Mouse (Mus musculus) myocyte (in vitro differentiated cells): ENCODE results near the gene Cblb. TPM values are rescaled to one million over a fixed set of nuclear protein-coding genes. Genes with fewer than 3 reads are reported as not detected.

Experiments
- H3K27me3 ChIP-seq: one replicate; pipeline ENCODE4 v1.6.1; 2011; ENCODE audit not compliant: control insufficient read depth, insufficient read depth, insufficient read length
- H3K36me3 ChIP-seq: one replicate; pipeline ENCODE4 v1.6.1; 2011; ENCODE audit not compliant: control insufficient read depth, insufficient read depth
- H3K4me2 ChIP-seq: one replicate; pipeline ENCODE4 v1.6.1; 2011; ENCODE audit warnings: low read depth, control low read depth
- H3K4me3 ChIP-seq: one replicate; pipeline ENCODE4 v1.5.1; 2011; ENCODE audit warnings: mild to moderate bottlenecking, control low read depth, moderate library complexity
- H3K79me2 ChIP-seq: one replicate; pipeline ENCODE4 v1.6.1; 2011; ENCODE audit not compliant: control insufficient read depth, insufficient read depth
- H3ac ChIP-seq: one replicate; pipeline ENCODE4 v1.6.1; 2011; ENCODE audit not compliant: control insufficient read depth, insufficient read length
- CEBPB ChIP-seq: IDR thresholded peaks from 2 replicates; pipeline ENCODE4 v1.6.1; 2011; ENCODE audit warnings: mild to moderate bottlenecking, moderate library complexity; ENCODE audit not compliant: poor library complexity, insufficient read depth, severe bottlenecking
- E2F4 ChIP-seq: IDR thresholded peaks from one replicate; pipeline ENCODE4 v1.6.1; 2011; ENCODE audit warnings: mild to moderate bottlenecking, control low read depth, moderate library complexity; ENCODE audit not compliant: insufficient read depth
- MAX ChIP-seq: IDR thresholded peaks from one replicate; pipeline ENCODE4 v1.6.1; 2011; ENCODE audit warnings: low read depth, mild to moderate bottlenecking, control low read depth
- MYOD1 ChIP-seq, 3 experiments: IDR thresholded peaks; one replicate each; pipeline ENCODE4 v1.6.1; 2011; ENCODE audit warnings: control low read depth in 2 of 3, low read depth in 2 of 3, mild to moderate bottlenecking in 2 of 3, moderate library complexity in 1 of 3; ENCODE audit not compliant: insufficient read length in 2 of 3, control insufficient read depth in 1 of 3
- MYOG ChIP-seq, 3 experiments: IDR thresholded peaks; one replicate each; pipeline ENCODE4 v1.6.1; 2011; ENCODE audit warnings: control low read depth in 2 of 3, low read depth in 2 of 3, mild to moderate bottlenecking in 2 of 3; ENCODE audit not compliant: insufficient read length in 2 of 3, control insufficient read depth in 1 of 3, insufficient read depth in 1 of 3
- POLR2A ChIP-seq: IDR thresholded peaks from one replicate; pipeline ENCODE4 v1.6.1; 2011; ENCODE audit warnings: low read depth, mild to moderate bottlenecking, control low read depth, moderate library complexity; ENCODE audit not compliant: insufficient read length
- POLR2AphosphoS2 ChIP-seq: IDR thresholded peaks from one replicate; pipeline ENCODE4 v1.6.1; 2011; ENCODE audit warnings: low read depth, control low read depth; ENCODE audit not compliant: insufficient read length
- REST ChIP-seq: IDR thresholded peaks from one replicate; pipeline ENCODE4 v1.6.1; 2011; ENCODE audit warnings: mild to moderate bottlenecking, control low read depth, moderate library complexity; ENCODE audit not compliant: insufficient read depth, insufficient read length
- SRF ChIP-seq: IDR thresholded peaks from one replicate; pipeline ENCODE4 v1.6.1; 2011; ENCODE audit warnings: low read depth; ENCODE audit not compliant: control insufficient read depth, insufficient read length
- TCF12 ChIP-seq: IDR thresholded peaks from one replicate; pipeline ENCODE4 v1.6.1; 2011; ENCODE audit warnings: mild to moderate bottlenecking, control low read depth; ENCODE audit not compliant: poor library complexity, insufficient read depth, severe bottlenecking
- TCF3 ChIP-seq: IDR thresholded peaks from one replicate; pipeline ENCODE4 v1.6.1; 2011; ENCODE audit warnings: low read depth, control low read depth; ENCODE audit not compliant: insufficient read length
- USF1 ChIP-seq: IDR thresholded peaks from one replicate; pipeline ENCODE4 v1.6.1; 2011; ENCODE audit warnings: low read depth, mild to moderate bottlenecking, control low read depth, moderate library complexity
- polyA plus RNA-seq: library from polyadenylated mRNA; unstranded; fragments of >200 nt; fragmentation: generic; extraction: Trizol; gene quantifications from one replicate; pipeline ENCODE4 v1.2.1, GENCODE M21; 2012; ENCODE audit warnings: missing spikeins

The Cblb gene
- polyA plus RNA-seq, 1 experiment = 7.7 TPM

DNA sequence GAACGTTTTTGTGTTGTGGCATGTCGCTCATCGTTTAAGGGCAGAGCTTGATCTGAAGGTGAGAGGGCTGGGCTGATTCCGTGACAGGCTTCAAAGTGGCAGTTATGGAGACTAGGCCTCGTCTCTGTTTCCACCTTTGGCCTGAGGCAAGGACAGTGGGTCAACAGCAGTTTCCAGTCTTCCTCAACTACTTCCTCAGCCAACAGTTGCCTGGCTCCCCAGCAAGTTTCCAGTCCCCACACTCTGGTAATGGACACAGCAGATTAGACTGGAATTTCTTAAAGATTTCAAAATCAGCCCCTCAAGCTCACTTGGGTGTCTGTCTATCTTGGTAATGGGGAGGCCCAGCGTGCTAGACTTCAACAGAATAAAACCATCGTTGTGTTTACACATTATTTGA, 198.4 kb downstream of the Cblb start:
- no peaks in the 10 kb centered on the region for H3K79me2 ChIP-seq
- no peak for TF ChIP-seq SRF
- TF ChIP-seq MAX = no peak
- no peak for TF ChIP-seq CEBPB
- TF ChIP-seq MYOD1 (IDR thresholded peaks at IDR 0.05; ENCODE audit: control insufficient read depth in 1 of 3, insufficient read length in 2 of 3, low read depth in 2 of 3) = no peak
- TF ChIP-seq TCF12 = no peak
- TF ChIP-seq POLR2A = no peak
- TF ChIP-seq E2F4 = no peak
- TF ChIP-seq REST = no peak
- TF ChIP-seq USF1 = no peak
- TF ChIP-seq POLR2AphosphoS2 = no peak
- no peak for TF ChIP-seq TCF3
- no peak for TF ChIP-seq MYOG (IDR thresholded peaks at IDR 0.05; ENCODE audit: control insufficient read depth in 1 of 3, insufficient read depth in 1 of 3, insufficient read length in 2 of 3, low read depth in 2 of 3)
- no peak overlapping the region for H3K4me3 ChIP-seq
- H3ac ChIP-seq = no peak overlapping the region
- no peak overlapping the region for H3K4me2 ChIP-seq
- no peaks in the 10 kb centered on the region for H3K36me3 ChIP-seq
- no peaks in the 10 kb centered on the region for H3K27me3 ChIP-seq

- Histone ChIP-seq H3K79me2 (no peaks in the 10 kb centered on the region), H3K36me3 (no peaks in the 10 kb centered on the region), H3K4me3 (no peak overlapping the region), H3ac (no peak overlapping the region), H3K27me3 (no peaks in the 10 kb centered on the region), H3K4me2 (no peak overlapping the region)
- no peak for TF ChIP-seq REST
- TF ChIP-seq TCF3 = no peak
- TF ChIP-seq POLR2A = no peak
- TF ChIP-seq CEBPB = no peak
- no peak for TF ChIP-seq MAX
- no peak for TF ChIP-seq MYOG (IDR thresholded peaks at IDR 0.05; ENCODE audit: control insufficient read depth in 1 of 3, insufficient read depth in 1 of 3, insufficient read length in 2 of 3, low read depth in 2 of 3)
- no peak for TF ChIP-seq USF1
- TF ChIP-seq POLR2AphosphoS2 = no peak
- no peak for TF ChIP-seq TCF12
- TF ChIP-seq SRF = no peak
- TF ChIP-seq E2F4 = no peak
- no peak for TF ChIP-seq MYOD1 (IDR thresholded peaks at IDR 0.05; ENCODE audit: control insufficient read depth in 1 of 3, insufficient read length in 2 of 3, low read depth in 2 of 3)
These were observed 198.9 kb downstream of the Cblb start for GRCm38 (mm10) chr16:52229930-52230329.

DNA sequence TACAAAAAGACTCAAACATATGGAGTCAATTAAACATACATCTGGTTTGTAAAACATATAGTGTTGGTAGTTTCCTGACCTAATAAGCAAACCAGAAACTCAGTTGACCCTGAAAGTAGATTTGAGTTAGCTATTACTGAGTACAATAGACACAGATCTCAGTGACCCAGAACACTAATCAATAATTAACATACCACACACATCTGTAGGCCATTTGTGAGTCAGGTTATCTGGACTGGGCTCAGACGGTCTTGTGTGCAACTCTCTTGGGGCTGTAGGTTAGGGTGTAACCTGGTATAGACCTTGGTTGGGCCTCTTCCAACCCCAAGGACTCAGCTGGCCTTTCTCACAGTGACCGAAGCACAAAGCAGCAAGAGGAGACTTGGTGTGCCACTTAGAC, 211.1 kb downstream of the Cblb start:
- H3K4me3 ChIP-seq = no peak overlapping the region

DNA sequence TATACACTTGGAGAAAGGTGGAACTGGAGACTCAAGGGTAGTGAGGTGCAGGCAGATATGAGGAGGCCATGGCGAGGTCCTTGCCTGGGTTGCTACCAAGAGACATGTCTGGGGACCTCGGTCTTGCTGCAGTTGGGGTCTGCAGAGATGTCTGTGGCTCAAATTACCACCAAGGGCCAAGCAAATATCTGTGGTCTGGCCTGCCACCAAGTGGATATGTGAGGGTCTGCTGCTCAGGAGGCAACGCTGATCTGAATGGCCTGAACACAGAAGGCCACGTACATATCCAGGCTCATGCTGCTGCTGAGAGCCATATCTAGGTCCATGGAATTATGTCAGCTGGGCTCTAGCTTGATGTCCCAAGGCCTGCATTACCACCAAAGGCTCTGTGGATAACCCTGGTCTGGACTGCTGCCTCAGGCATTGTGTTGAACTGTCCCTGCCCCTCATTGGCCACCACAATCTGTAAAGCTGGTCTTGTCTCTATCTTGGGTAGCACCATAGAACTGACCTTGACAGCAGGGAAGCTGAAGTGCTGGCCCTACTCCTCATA, 212.5 kb downstream of the Cblb start:
- no peak overlapping the region for H3K4me2 ChIP-seq
- TF ChIP-seq REST (no peak), CEBPB (no peak), TCF12 (no peak), USF1 (no peak)
- H3K79me2 ChIP-seq = no peaks in the 10 kb centered on the region
- no peak overlapping the region for H3K4me3 ChIP-seq
- no peaks in the 10 kb centered on the region for H3K36me3 ChIP-seq
- H3K27me3 ChIP-seq = no peaks in the 10 kb centered on the region
- H3ac ChIP-seq = no peak overlapping the region

More for the DNA sequence above, 211.1 kb downstream of the Cblb start:
- no peak overlapping the region for H3K4me2 ChIP-seq
- H3K36me3 ChIP-seq = no peaks in the 10 kb centered on the region
- H3ac ChIP-seq = no peak overlapping the region
- no peaks in the 10 kb centered on the region for H3K79me2 ChIP-seq
- H3K27me3 ChIP-seq = no peaks in the 10 kb centered on the region
- no peak for TF ChIP-seq MYOD1 (IDR thresholded peaks at IDR 0.05; ENCODE audit: control insufficient read depth in 1 of 3, insufficient read length in 2 of 3, low read depth in 2 of 3)
- no peak for TF ChIP-seq TCF3
- no peak for TF ChIP-seq POLR2AphosphoS2
- no peak for TF ChIP-seq MAX
- no peak for TF ChIP-seq E2F4
- no peak for TF ChIP-seq POLR2A
- TF ChIP-seq MYOG (IDR thresholded peaks at IDR 0.05; ENCODE audit: control insufficient read depth in 1 of 3, insufficient read depth in 1 of 3, insufficient read length in 2 of 3, low read depth in 2 of 3) = no peak
- TF ChIP-seq SRF = no peak
- no peak for TF ChIP-seq TCF12
- no peak for TF ChIP-seq USF1
- TF ChIP-seq REST = no peak
- no peak for TF ChIP-seq CEBPB

- no peak for TF ChIP-seq USF1
- no peak for TF ChIP-seq POLR2AphosphoS2
- no peak for TF ChIP-seq CEBPB
- no peak for TF ChIP-seq MAX
- TF ChIP-seq REST = no peak
- no peak for TF ChIP-seq SRF
- no peak overlapping the region for H3ac ChIP-seq
- H3K4me2 ChIP-seq = no peak overlapping the region
- no peaks in the 10 kb centered on the region for H3K79me2 ChIP-seq
- no peaks in the 10 kb centered on the region for H3K36me3 ChIP-seq
- H3K4me3 ChIP-seq = no peak overlapping the region
- H3K27me3 ChIP-seq = no peaks in the 10 kb centered on the region
These were observed 219.2 kb downstream of the Cblb start for GRCm38 (mm10) chr16:52250196-52250595.
